Mouse (Mus musculus): ENCODE data around the gene Slc25a17.

Slc25a17 gene

GRCm38 (mm10) chr15:81360345-81361021 is at the start of gene Slc25a17:
TSS of gene Slc25a17 (minus strand) at chr15:81360812.
- peak; percentile 88 for DNase-seq (ENCODE audit: low read depth, low spot score)

GRCm38 (mm10) chr15:81408199-81408598 is 47.6 kb upstream of the Slc25a17 start, which contains the start of gene Dnajb7:
TSS of gene Dnajb7 (minus strand) at chr15:81408299.
- DNase-seq (ENCODE audit: low read depth, low spot score), result no peak

GRCm38 (mm10) chr15:81405008-81405407 is 44.4 kb upstream of the Slc25a17 start:
- no peak for DNase-seq (ENCODE audit: low read depth, low spot score)

DNA sequence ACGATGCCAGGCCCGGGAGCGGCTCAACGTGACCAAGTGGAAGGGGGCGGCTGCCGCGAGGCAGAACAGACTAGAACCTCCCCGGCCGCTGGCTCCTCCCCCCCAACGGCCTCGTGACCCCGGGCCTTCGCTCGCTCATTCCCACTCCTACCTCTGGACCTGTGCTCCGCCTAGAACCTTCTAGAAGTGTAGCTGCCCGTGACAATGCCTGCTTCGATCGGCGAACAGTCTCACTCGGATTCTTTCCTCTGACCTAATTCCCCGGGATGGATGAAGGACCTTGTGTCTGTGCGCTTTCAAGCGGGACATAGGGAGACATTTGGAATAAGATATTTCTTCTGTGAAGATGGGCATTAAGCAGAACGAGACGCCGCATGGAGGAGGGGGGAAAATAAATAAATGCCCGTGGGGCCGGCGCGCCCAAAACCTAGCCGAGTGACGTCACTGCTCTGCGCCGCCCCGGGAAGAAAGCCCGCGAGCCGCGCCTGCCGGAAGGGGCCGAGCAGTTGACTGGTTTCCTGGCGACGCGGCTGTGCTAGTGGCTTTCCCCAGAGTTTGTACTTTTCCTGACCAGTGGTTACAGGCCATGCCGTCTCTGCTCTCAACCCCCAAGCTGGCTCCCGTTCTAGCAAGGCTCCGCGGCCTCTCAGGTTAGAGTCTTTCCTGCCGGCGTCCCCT is 39.2 kb upstream of the Slc25a17 start, which contains the start of the genes St13 and Xpnpep3:
St13 (minus strand) TSS at position 440 of the 678 bp plus-strand sequence.
Xpnpep3 (plus strand) TSS at position 501 of the 678 bp plus-strand sequence.
- peak; percentile 95 for DNase-seq (ENCODE audit: low read depth, low spot score)

DNA sequence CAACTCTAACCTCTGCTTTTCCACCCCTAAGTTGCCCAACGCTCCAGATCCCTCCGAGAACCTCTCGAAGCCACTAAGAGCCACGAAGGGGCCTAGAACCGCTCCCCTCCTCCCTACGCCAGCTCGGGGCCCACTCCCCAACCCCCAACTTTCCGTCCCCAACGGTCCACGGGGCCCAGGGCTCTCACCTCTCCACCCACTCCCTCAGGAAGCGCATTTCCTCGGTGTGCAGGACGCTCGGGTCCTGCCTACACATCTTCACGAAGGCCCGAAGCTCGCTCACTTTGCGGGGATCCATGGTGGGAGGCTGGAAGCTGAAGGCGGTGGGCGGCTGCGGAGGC is 38.7 kb upstream of the Slc25a17 start:
- DNase-seq (ENCODE audit: low read depth, low spot score), result no peak

- no peak for DNase-seq (ENCODE audit: low read depth, low spot score)
Measured at GRCm38 (mm10) chr15:81398189-81398588, 37.6 kb upstream of the Slc25a17 start.

DNA sequence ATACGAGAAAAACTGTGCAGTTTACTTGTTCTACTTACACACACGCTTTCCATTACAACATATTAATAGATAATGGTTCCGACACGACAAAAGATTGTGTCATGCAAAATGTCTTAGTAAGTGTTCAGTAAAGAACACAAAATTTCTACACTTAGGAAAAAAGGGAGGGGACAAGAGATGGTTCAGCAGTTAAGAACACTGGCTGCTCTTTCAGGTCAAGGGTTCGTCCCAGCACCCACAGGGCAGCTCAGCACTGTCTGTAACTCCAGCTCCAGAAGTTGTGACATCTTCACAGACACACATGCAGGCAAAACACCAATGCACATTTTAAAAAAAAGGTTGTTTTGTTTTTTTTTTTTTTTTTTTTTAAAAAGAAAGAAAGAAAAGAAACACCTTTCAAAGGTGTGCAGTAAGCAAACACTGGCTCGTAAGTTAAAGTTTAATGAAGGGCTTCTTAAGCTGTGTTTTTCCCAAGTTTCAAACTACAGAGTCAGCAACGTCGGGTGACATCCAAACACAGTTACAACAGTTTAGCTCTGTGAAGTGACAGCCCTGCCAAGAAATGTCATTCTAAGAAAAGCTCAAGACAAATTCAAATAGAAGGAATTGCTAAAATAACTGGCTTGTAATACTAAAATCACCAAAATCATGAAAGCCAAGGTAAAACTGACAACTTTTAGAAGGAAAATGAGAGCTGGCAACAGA is 33.8 kb upstream of the Slc25a17 start:
- no peak for DNase-seq (ENCODE audit: low read depth, low spot score)

DNA sequence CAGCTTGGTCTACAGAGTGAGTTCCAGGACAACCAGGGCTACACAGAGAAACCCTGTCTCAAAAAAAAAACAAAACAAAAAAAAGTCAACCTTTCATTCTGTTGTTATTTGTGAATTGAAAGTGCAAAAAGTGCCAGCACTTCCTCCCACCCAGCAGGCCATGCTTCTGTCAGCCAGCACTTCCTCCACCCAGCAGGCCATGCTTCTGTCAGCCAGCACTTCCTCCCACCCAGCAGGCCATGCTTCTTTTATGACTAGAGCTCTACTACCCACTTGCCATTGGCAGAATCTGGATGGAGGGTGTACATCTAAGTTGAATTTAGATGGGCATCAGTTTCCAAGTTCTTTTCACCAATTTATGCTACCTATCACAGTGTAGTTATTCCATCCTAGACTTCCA is 32.4 kb upstream of the Slc25a17 start:
- no peak for DNase-seq (ENCODE audit: low read depth, low spot score)

GRCm38 (mm10) chr15:81386327-81386726 is 25.7 kb upstream of the Slc25a17 start:
- no peak for DNase-seq (ENCODE audit: low read depth, low spot score)

- DNase-seq (ENCODE audit: low read depth, low spot score), result no peak
Measured at GRCm38 (mm10) chr15:81378845-81379244, 18.2 kb upstream of the Slc25a17 start.

DNA sequence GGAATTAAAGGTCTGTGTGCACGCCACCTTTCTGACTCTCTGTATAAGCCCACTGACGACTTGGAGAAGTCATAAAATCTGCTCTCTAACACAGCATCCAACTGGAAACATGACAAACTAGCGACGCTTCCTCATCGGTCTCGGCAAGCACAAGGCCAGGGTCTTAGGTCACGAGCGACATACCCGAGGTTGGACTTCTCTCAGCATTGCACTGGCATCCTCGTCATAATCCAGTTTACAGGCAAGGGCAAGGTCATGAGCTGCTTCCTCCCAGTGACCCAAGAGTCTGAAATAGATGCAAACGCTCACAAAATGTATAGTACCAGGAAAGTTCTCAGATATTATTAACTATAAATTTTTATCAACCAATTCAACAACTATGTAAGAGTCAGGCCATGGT is 14.0 kb upstream of the Slc25a17 start:
- no peak for DNase-seq (ENCODE audit: low read depth, low spot score)

DNA sequence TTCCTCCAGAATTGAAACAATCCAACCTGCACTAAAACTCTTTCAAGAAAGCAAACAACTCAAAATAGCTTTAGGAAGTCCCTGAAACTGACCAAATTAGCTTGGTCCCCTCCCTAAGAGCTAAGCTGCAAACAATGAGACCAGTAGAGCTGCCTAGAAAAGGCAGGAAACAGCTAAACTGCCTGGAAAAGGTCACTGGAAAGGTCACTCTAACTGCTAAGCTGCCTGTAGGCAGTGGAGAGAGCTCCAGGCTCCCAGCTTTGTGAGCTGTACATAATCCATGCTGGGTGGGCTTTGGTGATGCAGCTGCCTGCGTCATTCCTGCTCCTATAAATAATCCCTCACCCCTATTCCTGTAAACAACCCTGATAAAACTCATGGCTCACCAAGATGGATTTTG is 9.7 kb upstream of the Slc25a17 start:
- DNase-seq (ENCODE audit: low read depth, low spot score), result peak; percentile 4

DNA sequence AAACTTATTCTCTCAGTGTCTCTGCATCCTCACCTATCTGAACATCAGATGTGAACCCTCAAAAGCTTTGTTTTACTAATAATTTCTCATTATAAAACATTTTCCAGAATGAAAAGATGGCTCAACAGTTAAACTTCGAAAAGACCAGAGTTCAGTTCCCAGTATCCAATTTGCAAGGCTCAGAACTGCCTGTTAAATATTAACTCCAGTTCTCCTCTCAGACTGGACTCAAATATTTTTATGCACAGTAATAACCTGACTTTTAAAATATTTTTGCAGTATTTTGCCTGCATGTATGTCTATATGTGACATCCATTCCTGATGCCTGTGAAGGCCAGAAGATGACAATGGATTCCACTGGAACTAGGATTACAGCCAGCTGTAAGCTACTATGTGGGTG is 8.0 kb upstream of the Slc25a17 start:
- no peak for DNase-seq (ENCODE audit: low read depth, low spot score)

GRCm38 (mm10) chr15:81366241-81366640 is 5.6 kb upstream of the Slc25a17 start:
- no peak for DNase-seq (ENCODE audit: low read depth, low spot score)

GRCm38 (mm10) chr15:81365246-81365645 is 4.6 kb upstream of the Slc25a17 start:
- DNase-seq (ENCODE audit: low read depth, low spot score), result no peak

- no peak for DNase-seq (ENCODE audit: low read depth, low spot score)
Measured at GRCm38 (mm10) chr15:81364271-81364670, 3.7 kb upstream of the Slc25a17 start.

- DNase-seq (ENCODE audit: low read depth, low spot score), result no peak
Measured at GRCm38 (mm10) chr15:81362501-81362900, 1.9 kb upstream of the Slc25a17 start.

GRCm38 (mm10) chr15:81361417-81362015 is 904 bp upstream of the Slc25a17 start:
- DNase-seq (ENCODE audit: low read depth, low spot score), result no peak

- no peak for DNase-seq (ENCODE audit: low read depth, low spot score)
Measured at GRCm38 (mm10) chr15:81361022-81361404, 401 bp upstream of the Slc25a17 start.

DNA sequence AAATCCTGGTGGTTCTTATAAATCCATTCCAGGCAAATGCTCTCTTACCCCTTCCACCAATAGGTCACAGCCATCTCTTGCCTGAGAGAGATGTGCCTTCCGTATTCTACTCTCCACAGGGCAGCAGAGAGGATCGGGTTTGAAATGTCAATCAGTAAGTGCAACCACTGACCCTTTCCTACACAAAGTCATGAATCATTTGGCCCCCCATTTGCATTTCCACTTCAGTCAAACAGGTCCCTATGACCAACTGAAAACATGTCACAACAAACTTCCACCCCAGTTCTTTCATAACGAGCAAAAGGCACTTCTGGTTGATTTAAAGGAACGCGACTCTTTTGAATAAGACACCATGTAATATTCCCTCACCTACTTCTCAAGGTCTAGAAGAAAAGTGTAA is 1.2 kb downstream of the Slc25a17 start:
- DNase-seq (ENCODE audit: low read depth, low spot score), result no peak

- DNase-seq (ENCODE audit: low read depth, low spot score), result no peak
Measured at GRCm38 (mm10) chr15:81358943-81359342, 1.7 kb downstream of the Slc25a17 start.

DNA sequence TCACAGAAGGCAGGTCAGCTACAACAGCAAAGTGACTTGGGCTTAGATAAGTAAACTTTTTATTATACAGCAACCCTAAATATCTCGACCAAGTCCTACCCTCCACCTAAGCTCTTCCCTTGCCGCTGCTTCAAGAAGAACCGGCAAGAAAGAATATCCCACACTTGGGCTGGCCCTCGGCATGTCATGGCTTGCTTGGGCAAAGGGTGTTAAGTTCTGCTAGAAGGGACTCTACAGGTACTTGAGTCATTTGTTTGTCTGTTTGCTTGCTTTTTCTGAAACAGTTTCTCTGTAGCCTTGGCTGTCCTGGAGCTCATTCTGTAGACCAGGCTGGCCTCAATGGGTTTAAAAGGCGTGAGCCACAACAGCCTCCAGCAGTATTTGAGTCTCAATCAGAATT is 3.7 kb downstream of the Slc25a17 start:
- no peak for DNase-seq (ENCODE audit: low read depth, low spot score)
